Mouse (Mus musculus) embryonic facial prominence, embryonic 13.5 days (tissue): ENCODE results near the gene Vav1. TPM values are rescaled to one million over a fixed set of nuclear protein-coding genes. Genes with fewer than 3 reads are reported as not detected.
A peak's percentile ranks its signal among the peaks of the same experiment; 100 is the strongest.

ENCODE experiments used
- ATAC-seq: fragments of 200-750 bp; cut with Nextera tagmentation; 2 replicates; pipeline ENCODE4 v1.8.0; 2017; ENCODE audit warnings: low read depth; ENCODE audit not compliant: insufficient number of reproducible peaks, insufficient read depth, low FRiP score, low TSS enrichment
- H3K27ac ChIP-seq: fragments of 300-500 bp; sonication (generic); 2 replicates; pipeline ENCODE4 v1.5.1; 2015; ENCODE audit warnings: moderate library complexity, mild to moderate bottlenecking, inconsistent platforms
- H3K27me3 ChIP-seq: fragments of 300-500 bp; sonication (generic); 2 replicates; pipeline ENCODE4 v1.6.1; 2015; ENCODE audit warnings: mild to moderate bottlenecking, inconsistent platforms
- H3K36me3 ChIP-seq: fragments of 300-500 bp; sonication (generic); 2 replicates; pipeline ENCODE4 v1.6.1; 2015; ENCODE audit warnings: mild to moderate bottlenecking, inconsistent platforms
- H3K4me1 ChIP-seq: fragments of 300-500 bp; sonication (generic); 2 replicates; pipeline ENCODE4 v1.6.1; 2015; ENCODE audit warnings: inconsistent platforms
- H3K4me2 ChIP-seq: fragments of 300-500 bp; sonication (generic); 2 replicates; pipeline ENCODE4 v1.6.1; 2015; ENCODE audit warnings: moderate library complexity, mild to moderate bottlenecking, inconsistent platforms
- H3K4me3 ChIP-seq: fragments of 300-500 bp; sonication (generic); 2 replicates; pipeline ENCODE4 v1.5.1; 2015; ENCODE audit warnings: mild to moderate bottlenecking, inconsistent platforms
- H3K9ac ChIP-seq: fragments of 300-500 bp; sonication (generic); 2 replicates; pipeline ENCODE4 v1.6.1; 2015; ENCODE audit warnings: mild to moderate bottlenecking, inconsistent platforms
- H3K9me3 ChIP-seq: fragments of 300-500 bp; sonication (generic); 2 replicates; pipeline ENCODE4 v1.6.1; 2016; ENCODE audit warnings: inconsistent platforms
- WGBS: fragments of 180-500 bp; shearing (Covaris S2); methylation state at CpG from one replicate; pipeline ENCODE4 v1.1.7; 2015; ENCODE audit warnings: mixed read lengths; 5-methylcytosine and 5-hydroxymethylcytosine counted together
- polyA plus RNA-seq: library from polyadenylated mRNA; unstranded; fragments of >200 nt; fragmentation: Nextera tagmentation; extraction: Ambion mirVana; gene quantifications from 2 replicates; pipeline ENCODE4 v1.2.1, GENCODE M21; 2015

The Vav1 gene
- polyA plus RNA-seq, 1 experiment from 2014 or later, result 2.6 TPM

DNA sequence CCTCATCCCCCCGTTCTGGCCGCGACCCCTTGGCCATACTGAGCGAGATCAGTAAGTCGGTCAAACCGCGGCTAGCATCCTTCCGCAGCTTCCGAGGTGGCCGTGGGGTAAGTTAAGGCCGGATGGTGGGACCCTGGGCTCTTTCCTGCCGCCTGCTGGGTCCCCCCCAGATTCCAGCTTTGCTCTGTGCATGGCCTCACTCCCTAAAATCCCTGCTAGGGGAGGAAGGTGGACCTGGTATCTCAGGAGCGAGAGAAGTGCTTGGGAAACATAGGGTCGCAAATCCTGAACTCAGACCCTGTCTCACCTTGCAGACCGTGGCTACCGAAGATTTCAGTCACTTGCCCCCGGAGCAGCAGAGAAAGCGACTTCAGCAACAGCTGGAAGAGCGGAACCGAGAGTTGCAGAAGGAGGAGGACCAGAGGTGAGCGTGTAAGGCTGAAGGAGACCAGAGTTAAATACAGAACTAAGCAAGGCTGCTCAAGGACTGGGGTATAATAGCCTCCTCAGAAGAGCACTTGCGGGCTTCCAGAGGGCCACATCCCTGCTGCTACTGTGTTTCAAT is 21.9 kb upstream of the Vav1 start:
- 96% methylated on average over 22 of the region's 22 CpGs for WGBS
- Histone ChIP-seq H3K9me3 (no peaks in the 10 kb centered on the region), H3K36me3 (peaks cover 91% of the 10 kb centered on the region)

GRCm38 (mm10) chr17:57258191-57258590 is 20.7 kb upstream of the Vav1 start:
- Histone ChIP-seq H3K4me3 (no peak overlapping the region), H3K4me1 (no peaks in the 10 kb centered on the region), H3K27ac (no peak overlapping the region), H3K36me3 (peaks cover 98% of the 10 kb centered on the region), H3K27me3 (no peaks in the 10 kb centered on the region), H3K9me3 (no peaks in the 10 kb centered on the region), H3K9ac (no peak overlapping the region), H3K4me2 (no peak overlapping the region)
- 90% methylated on average over 3 of the region's 3 CpGs for WGBS
- ATAC-seq, result no peak

More for the DNA sequence above, 21.9 kb upstream of the Vav1 start:
- no peak overlapping the region for H3K4me2 ChIP-seq
- H3K27ac ChIP-seq, result no peak overlapping the region
- H3K4me3 ChIP-seq, result no peak overlapping the region
- no peak for ATAC-seq
- H3K27me3 ChIP-seq, result no peaks in the 10 kb centered on the region
- no peaks in the 10 kb centered on the region for H3K4me1 ChIP-seq
- no peak overlapping the region for H3K9ac ChIP-seq

- Histone ChIP-seq H3K4me1 (0 out of 2 replicates have a peak, but pooled peaks cover under 1% of the 10 kb centered on the region), H3K4me3 (no peak overlapping the region), H3K27ac (no peak overlapping the region), H3K9me3 (no peaks in the 10 kb centered on the region), H3K4me2 (no peak overlapping the region), H3K36me3 (peaks cover 96% of the 10 kb centered on the region), H3K27me3 (no peaks in the 10 kb centered on the region), H3K9ac (no peak overlapping the region)
- no peak for ATAC-seq
- 90% methylated on average over 8 of the region's 8 CpGs for WGBS
These were observed 19.2 kb upstream of the Vav1 start for GRCm38 (mm10) chr17:57259742-57260141.

DNA sequence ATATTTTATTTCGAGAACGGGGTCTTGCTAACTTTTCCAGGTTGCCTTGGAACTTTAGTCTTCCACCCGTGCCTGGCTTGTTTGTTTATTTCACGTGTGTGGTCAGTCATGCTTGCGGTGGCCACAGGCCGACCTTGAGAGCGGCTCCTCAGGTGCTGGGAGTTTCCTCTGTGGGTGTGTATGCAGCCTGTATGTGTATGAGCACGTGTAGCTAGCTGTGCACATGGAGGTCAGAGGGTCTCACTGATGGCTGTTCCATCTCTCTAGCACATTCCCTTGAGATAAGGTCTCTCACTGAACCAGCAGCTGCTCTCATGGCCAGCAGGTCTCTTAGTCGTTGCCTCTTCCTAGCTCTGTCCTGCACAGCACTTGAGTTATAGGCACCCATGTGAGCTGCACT is 18.5 kb upstream of the Vav1 start:
- Histone ChIP-seq H3K4me3 (no peak overlapping the region), H3K9ac (no peak overlapping the region), H3K27me3 (no peaks in the 10 kb centered on the region), H3K9me3 (no peaks in the 10 kb centered on the region), H3K36me3 (peaks cover 90% of the 10 kb centered on the region), H3K4me2 (no peak overlapping the region), H3K4me1 (0 out of 2 replicates have a peak, but pooled peaks cover 4% of the 10 kb centered on the region), H3K27ac (no peak overlapping the region)
- 90% methylated on average over 9 of the region's 9 CpGs for WGBS
- ATAC-seq, result no peak

GRCm38 (mm10) chr17:57261286-57261685 is 17.6 kb upstream of the Vav1 start:
- no peak for ATAC-seq
- H3K4me1 ChIP-seq, result 0 out of 2 replicates have a peak, but pooled peaks cover 7% of the 10 kb centered on the region
- no peaks in the 10 kb centered on the region for H3K9me3 ChIP-seq
- WGBS, result 94% methylated on average over 4 of the region's 4 CpGs
- H3K27me3 ChIP-seq, result no peaks in the 10 kb centered on the region
- H3K36me3 ChIP-seq, result peaks cover 80% of the 10 kb centered on the region
- no peak overlapping the region for H3K9ac ChIP-seq
- H3K4me3 ChIP-seq, result no peak overlapping the region
- H3K4me2 ChIP-seq, result no peak overlapping the region
- no peak overlapping the region for H3K27ac ChIP-seq

GRCm38 (mm10) chr17:57261796-57262195 is 17.1 kb upstream of the Vav1 start:
- ATAC-seq, result no peak
- Histone ChIP-seq H3K4me2 (no peak overlapping the region), H3K4me3 (no peak overlapping the region), H3K27ac (no peak overlapping the region), H3K9me3 (no peaks in the 10 kb centered on the region), H3K36me3 (peaks cover 75% of the 10 kb centered on the region), H3K27me3 (no peaks in the 10 kb centered on the region), H3K4me1 (0 out of 2 replicates have a peak, but pooled peaks cover 7% of the 10 kb centered on the region), H3K9ac (no peak overlapping the region)
- 35% methylated on average over 1 of the region's 1 CpGs for WGBS

- no peaks in the 10 kb centered on the region for H3K9me3 ChIP-seq
- H3K4me3 ChIP-seq, result no peak overlapping the region
- no peak for ATAC-seq
- 90% methylated on average over 17 of the region's 17 CpGs for WGBS
- no peak overlapping the region for H3K9ac ChIP-seq
- no peak overlapping the region for H3K4me2 ChIP-seq
- H3K27me3 ChIP-seq, result no peaks in the 10 kb centered on the region
- H3K4me1 ChIP-seq, result 0 out of 2 replicates have a peak, but pooled peaks cover 7% of the 10 kb centered on the region
- H3K36me3 ChIP-seq, result peaks cover 65% of the 10 kb centered on the region
- no peak overlapping the region for H3K27ac ChIP-seq
These were observed 15.9 kb upstream of the Vav1 start for GRCm38 (mm10) chr17:57262901-57263550.

DNA sequence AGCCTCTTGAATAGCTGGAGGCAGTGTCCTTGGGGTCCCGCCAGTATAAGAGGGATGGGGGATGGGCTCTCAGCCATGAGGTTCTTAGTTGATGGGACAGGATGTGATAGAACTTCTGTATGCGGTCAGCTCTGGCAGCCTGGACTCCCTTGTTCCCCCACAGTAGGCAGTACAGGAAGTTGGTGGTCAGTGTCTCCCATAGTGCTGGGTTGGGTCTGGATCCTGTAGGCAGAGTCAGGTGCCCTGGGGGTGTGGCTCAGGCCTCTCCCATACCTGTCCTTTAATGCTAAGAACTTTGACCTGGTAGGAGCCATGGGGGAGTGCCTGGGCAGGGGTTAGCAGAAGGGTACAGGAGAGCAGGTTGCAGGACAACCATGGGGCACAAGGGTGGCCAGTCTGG is 14.7 kb upstream of the Vav1 start:
- Histone ChIP-seq H3K4me3 (no peak overlapping the region), H3K27me3 (no peaks in the 10 kb centered on the region), H3K27ac (no peak overlapping the region), H3K9ac (no peak overlapping the region), H3K4me2 (no peak overlapping the region), H3K4me1 (0 out of 2 replicates have a peak, but pooled peaks cover 7% of the 10 kb centered on the region), H3K36me3 (peaks cover 53% of the 10 kb centered on the region), H3K9me3 (no peaks in the 10 kb centered on the region)
- ATAC-seq, result no peak
- WGBS, result 86% methylated on average over 2 of the region's 2 CpGs

- Histone ChIP-seq H3K27ac (no peak overlapping the region), H3K9me3 (no peaks in the 10 kb centered on the region), H3K27me3 (no peaks in the 10 kb centered on the region), H3K9ac (peak overlapping the region; percentile 57), H3K4me1 (0 out of 2 replicates have a peak, but pooled peaks cover 7% of the 10 kb centered on the region), H3K36me3 (peaks cover 43% of the 10 kb centered on the region), H3K4me3 (peak overlapping the region; percentile 20), H3K4me2 (peak overlapping the region; percentile 45)
- peak; percentile 34; the same call in 1 of the 2 replicates for ATAC-seq
- 31% methylated on average over 21 of the region's 22 CpGs for WGBS
These were observed 13.6 kb upstream of the Vav1 start for GRCm38 (mm10) chr17:57264972-57265945.

GRCm38 (mm10) chr17:57267556-57268126 is 11.3 kb upstream of the Vav1 start:
- no peaks in the 10 kb centered on the region for H3K9me3 ChIP-seq

GRCm38 (mm10) chr17:57271301-57271700 is 7.6 kb upstream of the Vav1 start:
- Histone ChIP-seq H3K27ac (no peak overlapping the region), H3K9me3 (no peaks in the 10 kb centered on the region), H3K4me2 (no peak overlapping the region), H3K4me3 (no peak overlapping the region), H3K27me3 (peaks cover 31% of the 10 kb centered on the region), H3K36me3 (no peaks in the 10 kb centered on the region), H3K9ac (peak overlapping the region; percentile 17; the same call in 1 of the 2 replicates), H3K4me1 (peaks cover 11% of the 10 kb centered on the region)
- 60% methylated on average over 9 of the region's 9 CpGs for WGBS
- no peak for ATAC-seq

More at GRCm38 (mm10) chr17:57267556-57268126, 11.3 kb upstream of the Vav1 start:
- Histone ChIP-seq H3K4me1 (0 out of 2 replicates have a peak, but pooled peaks cover 12% of the 10 kb centered on the region), H3K36me3 (peaks cover 19% of the 10 kb centered on the region), H3K27ac (no peak overlapping the region), H3K9ac (no peak overlapping the region), H3K4me3 (no peak overlapping the region), H3K27me3 (0 out of 2 replicates have a peak, but pooled peaks cover 4% of the 10 kb centered on the region), H3K4me2 (no peak overlapping the region)
- WGBS, result 88% methylated on average over 6 of the region's 6 CpGs
- no peak for ATAC-seq
